Mouse (Mus musculus) heart, postnatal 25 days (tissue): ENCODE measurements around the gene Snx25. TPM values are rescaled to one million over a fixed set of nuclear protein-coding genes. Genes with fewer than 3 reads are reported as not detected.

Experiments used
- DNase-seq: peaks from one replicate; pipeline ENCODE4 v3.0.0; 2022; ENCODE audit warnings: low spot score
- intact Hi-C: fragments of 180-260 bp; cut with DNase I; formaldehyde crosslinking; loops from one replicate; pipeline ENCODE4 v1.15.1; 2025
- total RNA-seq, 2 experiments: library from RNA; stranded (reverse); gene quantifications; 2 replicates each; pipeline ENCODE4 v1.2.3; 2021

Snx25 gene
- total RNA-seq: 10 to 100 TPM in 1 of 2 experiments, 1 to 10 TPM in 1; 9.6 to 11.4 TPM

- intact Hi-C loops: loop anchor here (5.0 kb wide), 1 partner anchor 155 kb away; the partner anchor contains the start of gene Lrp2bp
- DNase-seq: peak; percentile 65
Observed at GRCm38 (mm10) chr8:46152064-46153031, at the start of gene Snx25. Snx25 (minus strand) TSS chr8:46152159.

GRCm38 (mm10) chr8:46197673-46198072 is 45.7 kb upstream of the Snx25 start:
- intact Hi-C loops: no loop called here
- no peak for DNase-seq

DNA sequence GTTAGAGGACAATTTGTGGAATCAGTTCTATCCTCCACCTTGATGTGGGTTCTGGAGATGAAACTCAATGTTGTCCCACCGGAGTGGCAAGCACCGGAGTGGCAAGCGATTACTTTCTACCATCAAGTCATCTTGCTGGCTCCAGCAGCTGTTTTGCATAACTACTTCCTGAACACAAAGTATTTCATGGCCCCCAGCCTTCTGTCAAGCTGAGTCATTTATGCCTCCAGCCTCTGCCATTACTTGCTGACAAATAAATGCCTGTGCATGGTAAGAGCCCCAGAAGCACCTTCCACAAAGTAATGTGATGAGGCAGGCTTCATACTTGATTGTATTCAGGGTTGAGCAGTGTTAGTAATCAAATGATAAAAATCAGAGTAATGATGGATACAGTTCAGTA is 44.9 kb upstream of the Snx25 start:
- no peak for DNase-seq
- intact Hi-C loops: no loop called here

- intact Hi-C loops: no loop called here
- DNase-seq: no peak
Observed at GRCm38 (mm10) chr8:46193100-46193499, 41.1 kb upstream of the Snx25 start.

- intact Hi-C loops: loop anchor here (2.0 to 5.0 kb wide), 3 partner anchors 51 to 122 kb away; no protein-coding TSS in a partner anchor
- DNase-seq: no peak
Observed at GRCm38 (mm10) chr8:46185361-46185760, 33.4 kb upstream of the Snx25 start.

DNA sequence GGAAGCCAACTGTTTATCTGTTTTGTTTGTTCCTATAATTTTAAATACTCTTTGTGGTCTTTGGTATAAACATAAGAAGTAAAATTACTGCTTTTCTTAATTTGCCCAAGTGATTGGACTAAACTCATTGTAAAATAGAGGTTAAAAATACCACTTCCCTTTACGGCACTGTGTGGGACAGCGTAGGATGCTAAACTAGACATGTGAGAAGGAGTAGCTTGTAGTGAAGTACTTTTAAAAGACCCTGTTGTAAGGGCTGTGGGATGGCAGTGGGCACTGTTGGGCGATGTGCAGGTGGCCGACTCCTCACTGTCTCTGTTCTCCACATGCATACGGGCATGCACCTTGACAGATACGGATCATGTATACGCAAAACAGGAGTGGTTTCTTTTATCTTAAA is 28.2 kb upstream of the Snx25 start:
- intact Hi-C loops: no loop called here
- no peak for DNase-seq

GRCm38 (mm10) chr8:46173651-46174050 is 21.7 kb upstream of the Snx25 start:
- no peak for DNase-seq
- intact Hi-C loops: no loop called here

GRCm38 (mm10) chr8:46163870-46164190 is 11.9 kb upstream of the Snx25 start:
- intact Hi-C loops: no loop called here
- DNase-seq: no peak

- peak; percentile 94 for DNase-seq
- intact Hi-C loops: no loop called here
Observed at GRCm38 (mm10) chr8:46162953-46163869, 11.3 kb upstream of the Snx25 start.

GRCm38 (mm10) chr8:46153042-46153441 is 1.1 kb upstream of the Snx25 start:
- intact Hi-C loops: loop anchor here (5.0 kb wide), 1 partner anchor 156 kb away; the partner anchor contains the start of gene Lrp2bp
- DNase-seq: no peak

- no peak for DNase-seq
- intact Hi-C loops: loop anchor here (5.0 kb wide), 1 partner anchor 154 kb away; the partner anchor contains the start of gene Lrp2bp
Observed at GRCm38 (mm10) chr8:46151202-46152062, 527 bp downstream of the Snx25 start, which contains the start of gene Cfap97. Cfap97 (plus strand) TSS chr8:46151771.

DNA sequence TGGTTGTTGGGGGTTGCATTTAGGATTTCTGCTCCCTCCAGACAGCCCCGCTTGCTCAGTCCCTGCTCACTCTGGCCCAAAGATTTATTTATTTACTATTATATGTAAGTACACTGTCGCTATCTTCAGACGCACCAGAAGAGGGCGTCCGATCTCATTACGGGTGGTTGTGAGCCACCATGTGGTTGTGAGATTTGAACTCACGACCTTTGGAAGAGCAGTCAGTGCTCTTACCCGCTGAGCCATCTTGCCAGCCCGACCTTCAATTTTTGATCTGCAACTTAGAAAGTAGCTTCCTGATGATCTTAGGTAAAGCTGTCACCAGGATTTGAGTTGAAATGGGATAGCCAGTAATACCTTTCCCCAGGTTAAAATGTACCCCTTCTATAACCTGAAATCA is 2.2 kb downstream of the Snx25 start:
- DNase-seq: no peak
- intact Hi-C loops: loop anchor here (5.0 kb wide), 1 partner anchor 152 kb away; the partner anchor contains the start of gene Lrp2bp

DNA sequence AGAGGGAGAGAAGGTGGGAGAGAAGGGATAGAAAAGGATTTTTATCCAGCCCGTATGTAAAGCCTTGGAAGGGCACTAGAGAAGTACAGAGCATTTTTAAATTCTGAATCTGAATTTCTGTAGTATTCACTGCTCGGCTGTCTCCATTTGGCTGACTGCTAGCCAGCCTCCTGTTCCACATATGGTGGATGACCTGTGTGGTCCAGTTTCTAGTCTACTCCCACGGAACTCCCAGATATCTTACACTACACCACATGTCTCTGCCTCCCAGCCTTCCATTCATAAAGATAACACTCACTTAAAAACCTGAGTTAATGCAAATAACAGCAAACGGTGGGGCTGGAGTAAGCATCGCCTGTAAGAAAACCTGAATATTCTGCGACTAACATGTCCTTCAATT is 2.7 kb downstream of the Snx25 start:
- intact Hi-C loops: no loop called here
- no peak for DNase-seq

DNA sequence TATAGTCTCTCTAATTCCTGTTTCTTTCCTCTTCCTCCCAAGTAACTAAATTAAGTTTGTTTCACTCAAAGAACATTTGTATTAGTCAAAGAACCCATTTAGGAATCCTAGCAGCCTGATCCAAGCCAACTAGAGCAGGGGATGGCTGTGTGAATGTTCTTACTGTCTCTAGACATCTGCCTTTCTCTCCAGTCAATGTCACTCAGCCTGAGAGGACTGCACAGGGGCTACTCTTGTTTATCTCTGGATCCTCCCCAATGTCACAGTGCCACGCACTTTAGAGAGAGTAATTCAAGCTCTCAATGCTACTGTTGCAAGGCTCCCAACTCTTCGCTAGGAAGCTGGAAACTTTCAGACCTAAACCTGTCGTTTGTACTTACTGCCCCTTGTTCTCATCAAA is 5.8 kb downstream of the Snx25 start:
- intact Hi-C loops: no loop called here
- DNase-seq: no peak

GRCm38 (mm10) chr8:46143924-46144323 is 8.0 kb downstream of the Snx25 start:
- intact Hi-C loops: no loop called here

GRCm38 (mm10) chr8:46143470-46143869 is 8.5 kb downstream of the Snx25 start:
- no peak for DNase-seq
- intact Hi-C loops: no loop called here

More at GRCm38 (mm10) chr8:46143924-46144323, 8.0 kb downstream of the Snx25 start:
- no peak for DNase-seq

- no peak for DNase-seq
- intact Hi-C loops: no loop called here
Observed at GRCm38 (mm10) chr8:46142498-46143081, 9.4 kb downstream of the Snx25 start.

DNA sequence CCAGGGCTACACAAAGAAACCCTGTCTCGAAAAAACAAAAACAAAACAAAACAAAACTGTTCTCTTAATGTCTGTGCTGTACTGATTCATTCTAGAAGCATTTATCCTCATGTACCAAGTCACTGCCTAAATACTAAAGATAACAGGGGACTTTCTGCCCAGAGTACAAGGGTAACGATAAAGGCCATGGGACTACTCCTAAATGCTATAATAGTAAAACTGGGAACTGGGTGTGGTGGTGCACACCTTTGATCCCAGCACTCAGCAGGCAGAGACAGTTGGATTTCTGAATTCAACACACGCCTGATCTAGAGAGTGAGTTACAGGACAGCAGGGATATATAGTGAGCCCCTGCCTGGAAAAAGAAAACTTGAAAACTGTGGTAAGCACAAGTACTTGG is 10.3 kb downstream of the Snx25 start:
- no peak for DNase-seq
- intact Hi-C loops: no loop called here
